Mouse (Mus musculus): ENCODE data around the gene Ubl7. TPM values are rescaled to one million over a fixed set of nuclear protein-coding genes. Genes with fewer than 3 reads are reported as not detected.

Ubl7 gene
- polyA plus RNA-seq, 1 experiment from 2014 or later, result 124 TPM

- Histone ChIP-seq H3K9me3 (ENCODE audit: control insufficient read depth, low read length) (no peaks in the 10 kb centered on the region), H3K27ac (ENCODE audit: low read depth, low read length) (no peak overlapping the region), H3K4me2 (ENCODE audit: low read depth) (no peak overlapping the region), H3K36me3 (ENCODE audit: control insufficient read depth, insufficient read depth, low read length) (no peaks in the 10 kb centered on the region), H3K4me1 (ENCODE audit: control insufficient read depth, insufficient read depth, low read length) (no peaks in the 10 kb centered on the region), H3K9ac (ENCODE audit: low read length) (no peak overlapping the region), H3K4me3 (ENCODE audit: low read depth, low read length) (no peak overlapping the region), H3K27me3 (ENCODE audit: control insufficient read depth, insufficient read depth, low read length) (no peaks in the 10 kb centered on the region)
- no peak for DNase-seq (ENCODE audit: low spot score)
- no peak for ATAC-seq (ENCODE audit: insufficient read depth, low FRiP score, low TSS enrichment)
- 51% methylated on average over 8 of the region's 8 CpGs for WGBS
Measured at GRCm38 (mm10) chr9:57949879-57950278, 39.1 kb downstream of the Ubl7 start.

GRCm38 (mm10) chr9:57950519-57950918 lies 39.7 kb downstream of the Ubl7 start:
- Histone ChIP-seq H3K4me1 (ENCODE audit: control insufficient read depth, insufficient read depth, low read length) (no peaks in the 10 kb centered on the region), H3K4me2 (ENCODE audit: low read depth) (no peak overlapping the region), H3K9ac (ENCODE audit: low read length) (no peak overlapping the region), H3K27ac (ENCODE audit: low read depth, low read length) (no peak overlapping the region), H3K4me3 (ENCODE audit: low read depth, low read length) (no peak overlapping the region), H3K36me3 (ENCODE audit: control insufficient read depth, insufficient read depth, low read length) (no peaks in the 10 kb centered on the region), H3K9me3 (ENCODE audit: control insufficient read depth, low read length) (no peaks in the 10 kb centered on the region), H3K27me3 (ENCODE audit: control insufficient read depth, insufficient read depth, low read length) (no peaks in the 10 kb centered on the region)
- 47% methylated on average over 9 of the region's 9 CpGs for WGBS
- DNase-seq (ENCODE audit: low spot score) (no peak), ATAC-seq (ENCODE audit: insufficient read depth, low FRiP score, low TSS enrichment) (no peak)

- no peak for ATAC-seq (ENCODE audit: insufficient read depth, low FRiP score, low TSS enrichment)
- DNase-seq (ENCODE audit: low spot score), result no peak
- Histone ChIP-seq H3K4me3 (ENCODE audit: low read depth, low read length) (no peak overlapping the region), H3K4me2 (ENCODE audit: low read depth) (no peak overlapping the region), H3K4me1 (ENCODE audit: control insufficient read depth, insufficient read depth, low read length) (no peaks in the 10 kb centered on the region), H3K9me3 (ENCODE audit: control insufficient read depth, low read length) (no peaks in the 10 kb centered on the region), H3K27ac (ENCODE audit: low read depth, low read length) (no peak overlapping the region), H3K36me3 (ENCODE audit: control insufficient read depth, insufficient read depth, low read length) (no peaks in the 10 kb centered on the region), H3K9ac (ENCODE audit: low read length) (no peak overlapping the region), H3K27me3 (ENCODE audit: control insufficient read depth, insufficient read depth, low read length) (no peaks in the 10 kb centered on the region)
- 76% methylated on average over 6 of the region's 6 CpGs for WGBS
Measured at GRCm38 (mm10) chr9:57951993-57952392, 41.2 kb downstream of the Ubl7 start.

GRCm38 (mm10) chr9:57954962-57955744 lies 44.4 kb downstream of the Ubl7 start:
- H3K36me3 ChIP-seq (ENCODE audit: control insufficient read depth, insufficient read depth, low read length), result no peaks in the 10 kb centered on the region; the same call in 1 of the 2 replicates
- no peak overlapping the region for H3K4me2 ChIP-seq (ENCODE audit: low read depth)
- DNase-seq (ENCODE audit: low spot score), result no peak
- no peaks in the 10 kb centered on the region for H3K4me1 ChIP-seq (ENCODE audit: control insufficient read depth, insufficient read depth, low read length)
- H3K27ac ChIP-seq (ENCODE audit: low read depth, low read length), result no peak overlapping the region
- WGBS, result 86% methylated on average over 12 of the region's 12 CpGs
- H3K9ac ChIP-seq (ENCODE audit: low read length), result no peak overlapping the region
- ATAC-seq (ENCODE audit: insufficient read depth, low FRiP score, low TSS enrichment), result no peak
- no peaks in the 10 kb centered on the region for H3K9me3 ChIP-seq (ENCODE audit: control insufficient read depth, low read length)
- no peak overlapping the region for H3K4me3 ChIP-seq (ENCODE audit: low read depth, low read length)
- H3K27me3 ChIP-seq (ENCODE audit: control insufficient read depth, insufficient read depth, low read length), result no peaks in the 10 kb centered on the region

GRCm38 (mm10) chr9:57955764-57956163 lies 45.0 kb downstream of the Ubl7 start:
- H3K4me2 ChIP-seq (ENCODE audit: low read depth), result no peak overlapping the region
- ATAC-seq (ENCODE audit: insufficient read depth, low FRiP score, low TSS enrichment) (no peak), DNase-seq (ENCODE audit: low spot score) (no peak)
- H3K27me3 ChIP-seq (ENCODE audit: control insufficient read depth, insufficient read depth, low read length), result no peaks in the 10 kb centered on the region
- H3K36me3 ChIP-seq (ENCODE audit: control insufficient read depth, insufficient read depth, low read length), result no peaks in the 10 kb centered on the region; the same call in 1 of the 2 replicates
- no peak overlapping the region for H3K9ac ChIP-seq (ENCODE audit: low read length)
- H3K27ac ChIP-seq (ENCODE audit: low read depth, low read length), result no peak overlapping the region
- H3K9me3 ChIP-seq (ENCODE audit: control insufficient read depth, low read length), result no peaks in the 10 kb centered on the region
- H3K4me1 ChIP-seq (ENCODE audit: control insufficient read depth, insufficient read depth, low read length), result no peaks in the 10 kb centered on the region
- 85% methylated on average over 6 of the region's 6 CpGs for WGBS
- no peak overlapping the region for H3K4me3 ChIP-seq (ENCODE audit: low read depth, low read length)

- WGBS, result 89% methylated on average over 9 of the region's 9 CpGs
- H3K27me3 ChIP-seq (ENCODE audit: control insufficient read depth, insufficient read depth, low read length), result no peaks in the 10 kb centered on the region
- ATAC-seq (ENCODE audit: insufficient read depth, low FRiP score, low TSS enrichment) (no peak), DNase-seq (ENCODE audit: low spot score) (no peak)
- H3K36me3 ChIP-seq (ENCODE audit: control insufficient read depth, insufficient read depth, low read length), result no peaks in the 10 kb centered on the region; the same call in 1 of the 2 replicates
- H3K4me2 ChIP-seq (ENCODE audit: low read depth), result no peak overlapping the region
- no peaks in the 10 kb centered on the region for H3K9me3 ChIP-seq (ENCODE audit: control insufficient read depth, low read length)
- H3K4me3 ChIP-seq (ENCODE audit: low read depth, low read length), result no peak overlapping the region
- no peaks in the 10 kb centered on the region for H3K4me1 ChIP-seq (ENCODE audit: control insufficient read depth, insufficient read depth, low read length)
- H3K27ac ChIP-seq (ENCODE audit: low read depth, low read length), result no peak overlapping the region
- H3K9ac ChIP-seq (ENCODE audit: low read length), result no peak overlapping the region
Measured at GRCm38 (mm10) chr9:57956196-57956837, 45.5 kb downstream of the Ubl7 start.

- DNase-seq (ENCODE audit: low spot score), result no peak
- no peak for ATAC-seq (ENCODE audit: insufficient read depth, low FRiP score, low TSS enrichment)
- H3K36me3 ChIP-seq (ENCODE audit: control insufficient read depth, insufficient read depth, low read length), result no peaks in the 10 kb centered on the region; the same call in 1 of the 2 replicates
- 83% methylated on average over 5 of the region's 5 CpGs for WGBS
- H3K4me3 ChIP-seq (ENCODE audit: low read depth, low read length), result no peak overlapping the region
- no peak overlapping the region for H3K27ac ChIP-seq (ENCODE audit: low read depth, low read length)
- H3K4me1 ChIP-seq (ENCODE audit: control insufficient read depth, insufficient read depth, low read length), result no peaks in the 10 kb centered on the region
- no peaks in the 10 kb centered on the region for H3K9me3 ChIP-seq (ENCODE audit: control insufficient read depth, low read length)
- H3K27me3 ChIP-seq (ENCODE audit: control insufficient read depth, insufficient read depth, low read length), result no peaks in the 10 kb centered on the region
- H3K9ac ChIP-seq (ENCODE audit: low read length), result no peak overlapping the region
- H3K4me2 ChIP-seq (ENCODE audit: low read depth), result no peak overlapping the region
Measured at GRCm38 (mm10) chr9:57956838-57957236, 46.1 kb downstream of the Ubl7 start.

- H3K27ac ChIP-seq (ENCODE audit: low read depth, low read length), result no peak overlapping the region
- H3K4me2 ChIP-seq (ENCODE audit: low read depth), result no peak overlapping the region
- DNase-seq (ENCODE audit: low spot score) (no peak), ATAC-seq (ENCODE audit: insufficient read depth, low FRiP score, low TSS enrichment) (no peak)
- H3K27me3 ChIP-seq (ENCODE audit: control insufficient read depth, insufficient read depth, low read length), result no peaks in the 10 kb centered on the region
- no peak overlapping the region for H3K9ac ChIP-seq (ENCODE audit: low read length)
- H3K9me3 ChIP-seq (ENCODE audit: control insufficient read depth, low read length), result no peaks in the 10 kb centered on the region
- WGBS, result 95% methylated on average over 1 of the region's 1 CpGs
- H3K4me3 ChIP-seq (ENCODE audit: low read depth, low read length), result no peak overlapping the region
- H3K4me1 ChIP-seq (ENCODE audit: control insufficient read depth, insufficient read depth, low read length), result no peaks in the 10 kb centered on the region
- no peaks in the 10 kb centered on the region; the same call in 1 of the 2 replicates for H3K36me3 ChIP-seq (ENCODE audit: control insufficient read depth, insufficient read depth, low read length)
Measured at GRCm38 (mm10) chr9:57958615-57959014, 47.8 kb downstream of the Ubl7 start.

- no peak for DNase-seq (ENCODE audit: low spot score)
- Histone ChIP-seq H3K27me3 (ENCODE audit: control insufficient read depth, insufficient read depth, low read length) (no peaks in the 10 kb centered on the region), H3K9ac (ENCODE audit: low read length) (no peak overlapping the region), H3K9me3 (ENCODE audit: control insufficient read depth, low read length) (no peaks in the 10 kb centered on the region), H3K4me2 (ENCODE audit: low read depth) (no peak overlapping the region), H3K4me3 (ENCODE audit: low read depth, low read length) (no peak overlapping the region), H3K36me3 (ENCODE audit: control insufficient read depth, insufficient read depth, low read length) (no peaks in the 10 kb centered on the region; the same call in 1 of the 2 replicates), H3K27ac (ENCODE audit: low read depth, low read length) (no peak overlapping the region), H3K4me1 (ENCODE audit: control insufficient read depth, insufficient read depth, low read length) (no peaks in the 10 kb centered on the region)
- no peak for ATAC-seq (ENCODE audit: insufficient read depth, low FRiP score, low TSS enrichment)
- WGBS, result 69% methylated on average over 10 of the region's 10 CpGs
Measured at GRCm38 (mm10) chr9:57959399-57959798, 48.6 kb downstream of the Ubl7 start.

Data from neural tube, embryonic 11.5 days (tissue).